Mouse (Mus musculus): ENCODE data around the gene Col11a2. TPM values are rescaled to one million over a fixed set of nuclear protein-coding genes. Genes with fewer than 3 reads are reported as not detected.
A peak's percentile ranks its signal among the peaks of the same experiment; 100 is the strongest.

The Col11a2 gene
- polyA plus RNA-seq, 1 experiment = 1.0 TPM

DNA sequence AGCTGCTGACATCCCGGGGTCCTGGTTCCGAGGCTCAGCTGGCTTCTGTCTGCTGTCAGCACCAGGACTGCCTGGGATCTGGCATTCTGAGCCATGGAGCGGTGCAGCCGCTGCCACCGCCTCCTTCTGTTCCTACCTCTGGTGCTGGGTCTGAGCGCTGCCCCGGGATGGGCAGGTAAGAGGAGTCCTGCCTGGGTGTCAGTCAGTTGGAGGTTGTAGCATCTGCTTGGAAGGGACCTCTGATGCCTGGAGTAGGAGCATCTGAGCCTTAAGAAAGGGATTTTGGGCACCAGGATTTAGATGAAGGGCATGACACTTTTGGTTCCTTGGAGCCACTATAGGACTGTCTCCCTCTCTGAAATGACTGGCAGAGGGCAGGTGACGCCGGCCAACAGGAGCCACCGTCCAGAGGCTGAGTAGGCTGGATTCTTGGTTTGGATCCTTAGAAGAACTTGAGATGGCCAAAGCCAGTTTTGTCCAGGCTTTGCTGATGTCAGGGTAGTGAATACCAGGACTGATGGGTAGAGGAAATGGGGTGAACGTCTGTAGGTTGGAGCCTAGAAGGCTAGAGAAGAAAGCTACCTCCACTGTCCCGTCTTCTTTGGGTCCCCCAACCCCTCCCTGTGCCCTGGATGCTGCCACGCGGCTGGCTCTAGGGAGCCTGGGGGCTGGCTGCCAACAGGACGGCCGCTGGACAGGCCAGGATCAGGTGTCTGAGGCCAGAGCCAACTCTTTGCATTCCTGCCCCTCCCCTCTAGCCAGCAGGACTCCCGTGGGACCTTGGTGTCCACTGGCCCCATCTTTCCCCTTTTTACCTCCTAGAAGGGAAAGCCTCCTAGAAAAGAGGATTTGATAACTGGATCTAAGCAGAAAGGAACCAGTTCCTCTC is 569 bp downstream of the Col11a2 start:
- 19% methylated on average over 17 of the region's 17 CpGs for WGBS
- Histone ChIP-seq H3K4me1 (ENCODE audit: control insufficient read depth, insufficient read depth, low read length) (peaks cover 3% of the 10 kb centered on the region; the same call in 1 of the 2 replicates), H3K4me3 (replicated peaks; ENCODE audit: extremely low read depth, low read depth, low read length) (no peak overlapping the region)
- TF ChIP-seq POLR2A (IDR thresholded peaks at IDR 0.05; ENCODE audit: borderline replicate concordance, extremely low read depth, low read depth, low read length) (no peak), CTCF (IDR thresholded peaks at IDR 0.05; ENCODE audit: insufficient read depth, low read length) (no peak)
- no peak for DNase-seq

DNA sequence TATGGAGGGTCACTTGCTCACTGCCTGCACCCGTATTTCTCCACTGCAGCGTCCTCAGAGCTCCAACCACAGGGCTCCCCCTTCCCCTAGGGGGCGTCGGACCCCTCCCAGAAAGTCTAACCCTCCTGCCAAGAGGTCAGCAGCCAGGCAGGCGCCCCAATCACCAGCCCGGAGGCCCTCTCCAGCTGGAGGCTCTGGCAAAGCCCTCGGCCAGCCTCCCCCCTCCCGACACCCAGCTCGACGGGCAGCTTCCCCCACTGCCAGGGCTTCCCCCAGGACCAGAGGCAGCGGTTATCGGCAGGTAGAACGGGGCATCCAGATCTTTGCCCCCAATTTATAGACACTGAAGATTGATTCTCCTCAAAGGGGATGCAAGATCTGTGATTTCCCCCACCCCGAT is 6.7 kb downstream of the Col11a2 start:
- TF ChIP-seq POLR2A (IDR thresholded peaks at IDR 0.05; ENCODE audit: borderline replicate concordance, extremely low read depth, low read depth, low read length) (no peak), CTCF (IDR thresholded peaks at IDR 0.05; ENCODE audit: insufficient read depth, low read length) (no peak)
- no peak for DNase-seq
- WGBS = 80% methylated on average over 14 of the region's 14 CpGs
- no peaks in the 10 kb centered on the region for H3K4me1 ChIP-seq (ENCODE audit: control insufficient read depth, insufficient read depth, low read length)
- no peak overlapping the region for H3K4me3 ChIP-seq (replicated peaks; ENCODE audit: extremely low read depth, low read depth, low read length)

DNA sequence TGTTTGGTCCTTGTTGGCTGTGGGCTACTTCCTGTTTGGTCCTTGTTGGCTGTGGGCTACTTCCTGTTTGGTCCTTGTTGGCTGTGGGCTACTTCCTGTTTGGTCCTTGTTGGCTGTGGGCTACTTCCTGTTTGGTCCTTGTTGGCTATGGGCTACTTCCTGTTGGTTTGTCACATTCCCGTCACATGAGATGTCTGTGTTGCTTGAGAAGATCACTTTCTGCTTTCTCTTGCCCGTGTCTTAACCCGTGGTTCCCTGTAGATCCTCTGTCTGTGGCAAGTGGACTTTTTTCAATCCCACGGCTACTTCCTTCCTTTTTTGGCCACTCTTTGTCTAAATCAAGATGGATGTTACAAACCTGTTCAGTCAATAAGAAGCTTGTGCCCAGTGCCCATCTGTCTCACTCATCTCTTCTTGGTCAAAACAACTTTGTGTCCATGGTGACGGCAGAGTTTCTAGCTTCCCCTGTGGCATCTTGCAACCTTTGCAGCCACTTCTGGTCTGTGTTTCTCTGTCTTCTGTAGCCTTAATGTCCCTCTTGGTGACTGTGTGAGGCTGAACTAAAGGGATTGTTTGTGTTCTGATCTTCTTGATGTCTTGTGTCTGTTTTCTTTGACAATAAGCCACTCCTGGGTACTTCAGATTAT is 8.3 kb downstream of the Col11a2 start:
- TF ChIP-seq POLR2A (IDR thresholded peaks at IDR 0.05; ENCODE audit: borderline replicate concordance, extremely low read depth, low read depth, low read length) (no peak), CTCF (IDR thresholded peaks at IDR 0.05; ENCODE audit: insufficient read depth, low read length) (no peak)
- H3K4me3 ChIP-seq (replicated peaks; ENCODE audit: extremely low read depth, low read depth, low read length) = no peak overlapping the region
- DNase-seq = no peak
- 86% methylated on average over 5 of the region's 5 CpGs for WGBS
- H3K4me1 ChIP-seq (ENCODE audit: control insufficient read depth, insufficient read depth, low read length) = no peaks in the 10 kb centered on the region

DNA sequence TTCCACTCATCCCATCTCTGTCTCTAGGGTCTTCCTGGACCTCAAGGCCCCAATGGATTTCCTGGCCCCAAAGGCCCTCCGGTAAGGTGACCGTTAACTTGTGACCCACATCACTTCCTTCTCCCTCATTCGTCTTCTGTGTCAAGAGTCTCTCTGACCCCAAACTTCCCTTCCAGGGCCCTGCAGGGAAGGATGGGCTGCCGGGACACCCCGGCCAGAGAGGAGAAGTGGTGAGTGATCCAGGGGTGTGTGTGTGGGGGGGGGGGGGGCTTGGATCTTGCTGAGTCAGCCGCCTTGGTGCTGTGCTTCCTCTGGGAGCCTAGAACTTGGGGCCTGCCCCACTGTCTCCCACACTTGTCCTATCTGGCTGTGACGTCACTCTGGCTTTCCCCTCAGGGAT is 18.0 kb downstream of the Col11a2 start:
- WGBS = 49% methylated on average over 7 of the region's 7 CpGs
- no peaks in the 10 kb centered on the region for H3K4me1 ChIP-seq (ENCODE audit: control insufficient read depth, insufficient read depth, low read length)
- no peak for DNase-seq
- H3K4me3 ChIP-seq (replicated peaks; ENCODE audit: extremely low read depth, low read depth, low read length) = no peak overlapping the region
- TF ChIP-seq CTCF (IDR thresholded peaks at IDR 0.05; ENCODE audit: insufficient read depth, low read length) = no peak
- no peak for TF ChIP-seq POLR2A (IDR thresholded peaks at IDR 0.05; ENCODE audit: borderline replicate concordance, extremely low read depth, low read depth, low read length)

DNA sequence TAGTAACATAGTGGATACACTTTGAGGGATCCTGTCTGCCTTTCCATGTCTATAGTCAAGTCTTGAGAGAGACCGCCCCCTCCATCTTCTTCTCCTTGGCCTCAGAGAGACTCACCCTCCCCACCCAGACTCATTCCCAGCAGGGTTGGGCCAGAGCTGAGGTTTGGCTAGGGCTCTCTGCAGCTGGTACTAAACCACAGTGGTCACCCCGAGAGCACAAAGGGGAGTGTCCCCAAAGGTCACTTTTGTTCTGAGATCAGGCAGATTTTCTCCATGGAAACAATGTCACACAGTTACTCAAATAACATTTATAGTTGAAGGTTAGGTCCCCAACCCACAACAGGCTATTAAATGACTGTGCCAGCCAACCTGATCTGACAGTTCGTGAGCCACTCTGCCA is 29.6 kb downstream of the Col11a2 start:
- WGBS = 37% methylated on average over 3 of the region's 3 CpGs
- no peak overlapping the region for H3K4me3 ChIP-seq (replicated peaks; ENCODE audit: extremely low read depth, low read depth, low read length)
- no peaks in the 10 kb centered on the region for H3K4me1 ChIP-seq (ENCODE audit: control insufficient read depth, insufficient read depth, low read length)
- no peak for TF ChIP-seq POLR2A (IDR thresholded peaks at IDR 0.05; ENCODE audit: borderline replicate concordance, extremely low read depth, low read depth, low read length)
- TF ChIP-seq CTCF (IDR thresholded peaks at IDR 0.05; ENCODE audit: insufficient read depth, low read length) = no peak
- no peak for DNase-seq

DNA sequence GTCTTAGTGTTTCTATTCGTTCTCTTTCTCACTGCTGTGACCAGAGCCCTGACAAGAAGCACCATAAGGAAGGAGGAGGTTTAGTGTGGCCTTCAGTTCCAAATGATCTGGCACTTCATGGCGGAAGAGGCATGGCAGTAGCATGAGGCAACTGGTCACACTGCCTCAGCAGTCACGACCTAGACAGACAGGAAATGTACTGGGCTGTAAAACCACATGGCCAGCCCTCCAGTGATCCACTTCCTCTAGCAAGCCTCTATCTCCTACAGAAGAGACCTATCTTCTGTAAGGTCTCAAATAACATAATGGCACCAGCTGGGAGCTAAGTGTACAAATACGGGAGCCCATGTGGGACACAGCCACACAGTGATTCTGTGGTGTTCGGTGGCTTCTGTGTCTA is 32.9 kb downstream of the Col11a2 start:
- no peak for DNase-seq
- Histone ChIP-seq H3K4me3 (replicated peaks; ENCODE audit: extremely low read depth, low read depth, low read length) (no peak overlapping the region), H3K4me1 (ENCODE audit: control insufficient read depth, insufficient read depth, low read length) (no peaks in the 10 kb centered on the region)
- WGBS = 60% methylated on average over 5 of the region's 5 CpGs
- no peak for TF ChIP-seq POLR2A (IDR thresholded peaks at IDR 0.05; ENCODE audit: borderline replicate concordance, extremely low read depth, low read depth, low read length)

DNA sequence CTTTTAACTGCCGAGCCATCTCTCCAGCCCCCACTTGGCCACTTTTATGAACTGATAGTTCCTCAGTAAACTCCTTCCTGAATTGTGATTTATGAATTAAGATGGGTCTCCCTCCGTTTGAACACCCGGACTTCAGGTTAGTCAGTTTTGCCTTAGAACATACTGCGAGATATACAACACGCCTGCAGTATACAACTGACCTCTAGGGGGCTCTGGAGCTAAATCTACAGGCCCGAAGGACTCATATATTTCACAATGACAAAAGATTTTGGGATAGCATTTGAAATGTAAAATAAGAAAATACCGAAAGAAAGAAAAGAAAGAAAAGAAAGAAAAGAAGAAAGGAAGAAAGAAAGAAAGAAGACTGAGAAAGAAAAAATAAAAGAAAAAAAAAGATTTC is 36.0 kb downstream of the Col11a2 start:
- DNase-seq = peak; percentile 72
- TF ChIP-seq POLR2A (IDR thresholded peaks at IDR 0.05; ENCODE audit: borderline replicate concordance, extremely low read depth, low read depth, low read length) = no peak
- no peak for TF ChIP-seq CTCF (IDR thresholded peaks at IDR 0.05; ENCODE audit: insufficient read depth, low read length)
- WGBS = 27% methylated on average over 7 of the region's 7 CpGs
- Histone ChIP-seq H3K4me3 (replicated peaks; ENCODE audit: extremely low read depth, low read depth, low read length) (no peak overlapping the region), H3K4me1 (ENCODE audit: control insufficient read depth, insufficient read depth, low read length) (no peaks in the 10 kb centered on the region)

DNA sequence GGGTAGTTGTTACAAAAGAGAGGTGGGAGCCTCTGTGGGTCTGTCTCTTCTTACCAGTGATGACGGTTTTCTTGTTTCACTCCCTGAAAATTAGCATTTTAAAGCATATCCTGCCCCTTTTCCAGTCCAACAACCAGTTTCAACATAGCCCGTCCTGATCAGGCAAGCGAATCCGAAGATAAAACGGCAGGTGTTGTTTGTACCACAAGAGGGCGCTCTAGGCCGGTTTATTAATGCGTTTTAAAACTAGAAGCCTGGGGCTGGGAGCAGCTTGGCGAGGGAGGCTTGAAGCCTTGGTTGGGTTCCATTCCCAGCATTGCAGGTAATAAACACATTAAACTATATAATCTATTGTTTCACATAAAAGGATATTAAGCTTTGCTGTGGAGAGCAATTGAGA is 38.3 kb downstream of the Col11a2 start:
- peak; percentile 52 for TF ChIP-seq CTCF (IDR thresholded peaks at IDR 0.05; ENCODE audit: insufficient read depth, low read length)
- TF ChIP-seq POLR2A (IDR thresholded peaks at IDR 0.05; ENCODE audit: borderline replicate concordance, extremely low read depth, low read depth, low read length) = no peak
- Histone ChIP-seq H3K4me1 (ENCODE audit: control insufficient read depth, insufficient read depth, low read length) (no peaks in the 10 kb centered on the region), H3K4me3 (replicated peaks; ENCODE audit: extremely low read depth, low read depth, low read length) (no peak overlapping the region)
- WGBS = 1% methylated on average over 9 of the region's 9 CpGs
- peak; percentile 53 for DNase-seq

DNA sequence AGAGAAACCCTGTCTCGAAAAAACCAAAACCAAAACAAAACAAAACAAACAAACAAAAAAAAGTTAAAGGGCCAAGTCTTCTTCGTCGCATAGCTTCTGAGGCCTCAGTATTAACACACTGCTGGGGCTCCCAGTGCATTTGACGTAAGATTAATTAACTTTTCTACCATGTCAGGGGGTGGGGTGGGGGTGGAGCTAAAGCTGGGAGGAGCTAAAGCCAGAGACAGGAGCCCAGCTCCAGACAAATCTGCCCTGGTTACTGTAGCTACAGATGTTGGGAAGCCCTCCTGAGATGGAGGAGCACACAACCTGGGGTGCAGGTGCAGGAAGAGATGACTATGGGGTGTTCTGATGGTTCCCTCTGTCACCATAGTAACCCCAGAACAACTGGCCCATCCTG is 38.9 kb downstream of the Col11a2 start:
- H3K4me3 ChIP-seq (replicated peaks; ENCODE audit: extremely low read depth, low read depth, low read length) = no peak overlapping the region
- DNase-seq = no peak
- TF ChIP-seq POLR2A (IDR thresholded peaks at IDR 0.05; ENCODE audit: borderline replicate concordance, extremely low read depth, low read depth, low read length) = no peak
- TF ChIP-seq CTCF (IDR thresholded peaks at IDR 0.05; ENCODE audit: insufficient read depth, low read length) = no peak
- H3K4me1 ChIP-seq (ENCODE audit: control insufficient read depth, insufficient read depth, low read length) = no peaks in the 10 kb centered on the region
- 41% methylated on average over 4 of the region's 4 CpGs for WGBS

DNA sequence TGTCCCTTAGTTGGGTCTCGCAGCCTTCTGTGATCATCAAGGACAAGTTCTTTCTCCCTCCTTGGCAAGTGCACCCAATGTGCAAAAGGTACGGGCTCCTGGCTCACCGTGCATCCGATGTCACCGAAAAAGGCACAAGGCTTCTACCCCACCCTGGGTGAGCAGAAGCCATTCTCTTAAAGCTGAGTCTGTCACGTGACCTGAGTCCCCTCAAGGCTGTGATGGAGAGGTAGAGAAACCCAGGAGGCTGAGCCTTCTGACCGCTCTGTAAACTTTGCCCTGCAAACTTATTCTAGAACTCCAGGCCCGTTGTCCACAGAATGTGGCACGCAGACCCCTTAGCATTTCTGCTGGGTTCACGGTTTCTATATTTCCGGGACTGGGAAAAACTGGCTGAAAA is 39.8 kb downstream of the Col11a2 start:
- TF ChIP-seq POLR2A (IDR thresholded peaks at IDR 0.05; ENCODE audit: borderline replicate concordance, extremely low read depth, low read depth, low read length) = no peak
- TF ChIP-seq CTCF (IDR thresholded peaks at IDR 0.05; ENCODE audit: insufficient read depth, low read length) = no peak
- DNase-seq = no peak
- Histone ChIP-seq H3K4me3 (replicated peaks; ENCODE audit: extremely low read depth, low read depth, low read length) (no peak overlapping the region), H3K4me1 (ENCODE audit: control insufficient read depth, insufficient read depth, low read length) (no peaks in the 10 kb centered on the region)
- WGBS = 84% methylated on average over 11 of the region's 11 CpGs

All from lung, adult 2 months (tissue).